Mouse (Mus musculus) limb, embryonic 14.5 days (tissue): Measurements from ENCODE around the gene Thoc6. TPM values are rescaled to one million over a fixed set of nuclear protein-coding genes. Genes with fewer than 3 reads are reported as not detected.

ENCODE experiments used
- ATAC-seq: fragments of 200-750 bp; cut with Nextera tagmentation; 2 replicates; pipeline ENCODE4 v1.8.0; 2017; ENCODE audit warnings: low read depth, moderate number of reproducible peaks, moderate TSS enrichment; ENCODE audit not compliant: low FRiP score
- DNase-seq: peaks from one replicate; pipeline ENCODE4 v3.0.0-alpha.2; 2015; ENCODE audit warnings: low spot score
- H3K27ac ChIP-seq: fragments of 300-500 bp; sonication (generic); replicated peaks from 2 replicates; pipeline ENCODE4 v1.5.1; 2014; ENCODE audit warnings: low read depth, mild to moderate bottlenecking, low read length, moderate library complexity, mixed read lengths
- H3K27me3 ChIP-seq: fragments of 300-500 bp; sonication (generic); 2 replicates; pipeline ENCODE4 v1.6.1; 2014; ENCODE audit warnings: low read length, mixed read lengths; ENCODE audit not compliant: control insufficient read depth, insufficient read depth
- H3K36me3 ChIP-seq: fragments of 300-500 bp; sonication (generic); 2 replicates; pipeline ENCODE4 v1.6.1; 2014; ENCODE audit warnings: mild to moderate bottlenecking, low read length, moderate library complexity, mixed read lengths; ENCODE audit not compliant: control insufficient read depth, insufficient read depth
- H3K4me1 ChIP-seq: fragments of 300-500 bp; sonication (generic); 2 replicates; pipeline ENCODE4 v1.6.1; 2014; ENCODE audit warnings: antibody characterized with exemption, low read length, mixed read lengths; ENCODE audit not compliant: control insufficient read depth, insufficient read depth
- H3K4me2 ChIP-seq: fragments of 300-500 bp; sonication (generic); replicated peaks from 2 replicates; pipeline ENCODE4 v1.6.1; 2014; ENCODE audit warnings: low read depth, mild to moderate bottlenecking, low read length, moderate library complexity; ENCODE audit not compliant: severe bottlenecking
- H3K4me3 ChIP-seq: fragments of 300-500 bp; sonication (generic); replicated peaks from 2 replicates; pipeline ENCODE4 v1.5.1; 2014; ENCODE audit warnings: low read length
- H3K9ac ChIP-seq: fragments of 300-500 bp; sonication (generic); 2 replicates; pipeline ENCODE4 v1.6.1; 2014; ENCODE audit warnings: mild to moderate bottlenecking, low read depth, low read length, moderate library complexity; ENCODE audit not compliant: severe bottlenecking
- H3K9me3 ChIP-seq: fragments of 300-500 bp; sonication (generic); 2 replicates; pipeline ENCODE4 v1.6.1; 2016; ENCODE audit warnings: low read length; ENCODE audit not compliant: control insufficient read depth
- POLR2A ChIP-seq: fragments of 200-500 bp; IDR thresholded peaks from 2 replicates; pipeline ENCODE4 v1.8.0; 2012; ENCODE audit warnings: inconsistent platforms, mild to moderate bottlenecking, moderate library complexity, borderline replicate concordance; ENCODE audit not compliant: insufficient read depth, insufficient read length; ENCODE audit errors: extremely low read depth
- WGBS: fragments of 180-500 bp; shearing (Covaris S2); extraction: QIAGEN DNeasy Blood & Tissue Kit; methylation state at CpG from one replicate; pipeline ENCODE4 v1.1.7; 2014; 5-methylcytosine and 5-hydroxymethylcytosine counted together
- polyA plus RNA-seq, 2 experiments: library from polyadenylated mRNA; depleted of rRNA in 1 of 2; stranded (reverse) in 1 of 2; unstranded in 1 of 2; fragments of >200 nt; fragmentation: Nextera tagmentation in 1 of 2; extraction: Ambion mirVana in 1 of 2; gene quantifications; 2 replicates each; pipeline versions ENCODE4 v1.2.1 to v1.2.3; 2012 to 2014

Thoc6 gene
- polyA plus RNA-seq, 2 experiments: 44.2 to 45.5 TPM

GRCm38 (mm10) chr17:23631241-23631640 is 42.4 kb downstream of the Thoc6 start:
- no peak for DNase-seq
- no peaks in the 10 kb centered on the region for H3K36me3 ChIP-seq
- no peaks in the 10 kb centered on the region for H3K27me3 ChIP-seq
- H3K4me1 ChIP-seq: no peaks in the 10 kb centered on the region
- ATAC-seq: no peak
- no peak overlapping the region for H3K27ac ChIP-seq
- H3K4me2 ChIP-seq: no peak overlapping the region
- no peak overlapping the region for H3K4me3 ChIP-seq
- no peaks in the 10 kb centered on the region for H3K9me3 ChIP-seq
- WGBS: 88% methylated on average over 8 of the region's 8 CpGs
- no peak for TF ChIP-seq POLR2A
- H3K9ac ChIP-seq: no peak overlapping the region

- Histone ChIP-seq H3K4me2 (peak overlapping the region; percentile 39), H3K9me3 (no peaks in the 10 kb centered on the region), H3K4me3 (peak overlapping the region; percentile 15), H3K27me3 (no peaks in the 10 kb centered on the region), H3K36me3 (no peaks in the 10 kb centered on the region), H3K4me1 (no peaks in the 10 kb centered on the region), H3K9ac (peak overlapping the region; percentile 25; the same call in 1 of the 2 replicates), H3K27ac (no peak overlapping the region)
- 13% methylated on average over 22 of the region's 22 CpGs for WGBS
- peak; percentile 79 for DNase-seq
- no peak for TF ChIP-seq POLR2A
- ATAC-seq: peak; percentile 82
Observed at GRCm38 (mm10) chr17:23630195-23631020, 43.3 kb downstream of the Thoc6 start.

- H3K4me1 ChIP-seq: no peaks in the 10 kb centered on the region
- no peak overlapping the region for H3K4me2 ChIP-seq
- no peaks in the 10 kb centered on the region for H3K9me3 ChIP-seq
- H3K9ac ChIP-seq: no peak overlapping the region
- 29% methylated on average over 7 of the region's 7 CpGs for WGBS
- TF ChIP-seq POLR2A: no peak
- H3K4me3 ChIP-seq: no peak overlapping the region
- no peaks in the 10 kb centered on the region for H3K36me3 ChIP-seq
- DNase-seq: no peak
- ATAC-seq: no peak
- no peak overlapping the region for H3K27ac ChIP-seq
- H3K27me3 ChIP-seq: no peaks in the 10 kb centered on the region
Observed at GRCm38 (mm10) chr17:23627813-23628212, 45.9 kb downstream of the Thoc6 start.

- ATAC-seq: no peak
Observed at GRCm38 (mm10) chr17:23620351-23620750, 53.3 kb downstream of the Thoc6 start.

More at GRCm38 (mm10) chr17:23620351-23620750, 53.3 kb downstream of the Thoc6 start:
- Histone ChIP-seq H3K27me3 (no peaks in the 10 kb centered on the region), H3K4me1 (no peaks in the 10 kb centered on the region), H3K9me3 (no peaks in the 10 kb centered on the region), H3K9ac (no peak overlapping the region), H3K4me3 (no peak overlapping the region), H3K27ac (no peak overlapping the region), H3K4me2 (no peak overlapping the region), H3K36me3 (no peaks in the 10 kb centered on the region)
- no peak for TF ChIP-seq POLR2A
- DNase-seq: no peak
- 76% methylated on average over 7 of the region's 7 CpGs for WGBS

Other genes starting within 250 kb of the Thoc6 start
- not detected in 2 replicates for gene Vmn2r117, start 194.2 kb downstream of the Thoc6 start, polyA plus RNA-seq (2012; rRNA removed)
- gene Vmn2r117, start 194.2 kb downstream of the Thoc6 start, polyA plus RNA-seq (2014; fragmentation: Nextera tagmentation; extraction: Ambion mirVana): not detected in 2 replicates
- gene Zfp213, start 109.6 kb downstream of the Thoc6 start, polyA plus RNA-seq (2012; rRNA removed): 16.3 and 21.1 TPM in 2 replicates
- 17.4 and 18.1 TPM in 2 replicates for gene Zfp213, start 109.6 kb downstream of the Thoc6 start, polyA plus RNA-seq (2014; fragmentation: Nextera tagmentation; extraction: Ambion mirVana)
- gene Zfp13, start 74.4 kb downstream of the Thoc6 start, polyA plus RNA-seq (2012; rRNA removed): 27.6 and 33.8 TPM in 2 replicates
- 16.2 and 16.3 TPM in 2 replicates for gene Zfp13, start 74.4 kb downstream of the Thoc6 start, polyA plus RNA-seq (2014; fragmentation: Nextera tagmentation; extraction: Ambion mirVana)
- gene Zscan10, start 73.0 kb downstream of the Thoc6 start, polyA plus RNA-seq (2012; rRNA removed): 0.63 and 1.00 TPM in 2 replicates
- gene Zscan10, start 73.0 kb downstream of the Thoc6 start, polyA plus RNA-seq (2014; fragmentation: Nextera tagmentation; extraction: Ambion mirVana): 0.33 TPM in 1 of 2 replicates, not detected in the other
- gene Mmp25, start 28.6 kb downstream of the Thoc6 start, polyA plus RNA-seq (2012; rRNA removed): 1.0 and 1.4 TPM in 2 replicates
- 0.76 and 0.80 TPM in 2 replicates for gene Mmp25, start 28.6 kb downstream of the Thoc6 start, polyA plus RNA-seq (2014; fragmentation: Nextera tagmentation; extraction: Ambion mirVana)
- gene Bicdl2, start 13.4 kb downstream of the Thoc6 start, polyA plus RNA-seq (2012; rRNA removed): 1.6 and 2.8 TPM in 2 replicates
- gene Bicdl2, start 13.4 kb downstream of the Thoc6 start, polyA plus RNA-seq (2014; fragmentation: Nextera tagmentation; extraction: Ambion mirVana): 5.1 and 5.8 TPM in 2 replicates
- gene Hcfc1r1, start 286 bp downstream of the Thoc6 start, polyA plus RNA-seq (2012; rRNA removed): 63.4 and 73.3 TPM in 2 replicates
- gene Hcfc1r1, start 286 bp downstream of the Thoc6 start, polyA plus RNA-seq (2014; fragmentation: Nextera tagmentation; extraction: Ambion mirVana): 85.3 and 85.4 TPM in 2 replicates
- gene Tnfrsf12a, start 3.6 kb upstream of the Thoc6 start, polyA plus RNA-seq (2012; rRNA removed): 13.6 and 16.1 TPM in 2 replicates
- 20.3 and 24.0 TPM in 2 replicates for gene Tnfrsf12a, start 3.6 kb upstream of the Thoc6 start, polyA plus RNA-seq (2014; fragmentation: Nextera tagmentation; extraction: Ambion mirVana)
- gene Cldn6, start 5.4 kb upstream of the Thoc6 start, polyA plus RNA-seq (2012; rRNA removed): 13.6 and 14.0 TPM in 2 replicates
- gene Cldn6, start 5.4 kb upstream of the Thoc6 start, polyA plus RNA-seq (2014; fragmentation: Nextera tagmentation; extraction: Ambion mirVana): 11.3 and 14.7 TPM in 2 replicates
- gene Cldn9, start 10.1 kb upstream of the Thoc6 start, polyA plus RNA-seq (2012; rRNA removed): 4.0 and 5.1 TPM in 2 replicates
- 5.9 and 9.6 TPM in 2 replicates for gene Cldn9, start 10.1 kb upstream of the Thoc6 start, polyA plus RNA-seq (2014; fragmentation: Nextera tagmentation; extraction: Ambion mirVana)
- 4.4 and 4.6 TPM in 2 replicates for gene 1520401A03Rik, start 48.9 kb upstream of the Thoc6 start, polyA plus RNA-seq (2012; rRNA removed)
- 1.6 and 2.1 TPM in 2 replicates for gene 1520401A03Rik, start 48.9 kb upstream of the Thoc6 start, polyA plus RNA-seq (2014; fragmentation: Nextera tagmentation; extraction: Ambion mirVana)
- 81.7 and 105 TPM in 2 replicates for gene Pkmyt1, start 52.5 kb upstream of the Thoc6 start, polyA plus RNA-seq (2012; rRNA removed)
- gene Pkmyt1, start 52.5 kb upstream of the Thoc6 start, polyA plus RNA-seq (2014; fragmentation: Nextera tagmentation; extraction: Ambion mirVana): 46.4 and 47.5 TPM in 2 replicates
- 9.7 and 13.4 TPM in 2 replicates for gene Paqr4, start 67.0 kb upstream of the Thoc6 start, polyA plus RNA-seq (2012; rRNA removed)
- gene Paqr4, start 67.0 kb upstream of the Thoc6 start, polyA plus RNA-seq (2014; fragmentation: Nextera tagmentation; extraction: Ambion mirVana): 15.7 and 17.3 TPM in 2 replicates
- gene Kremen2, start 72.0 kb upstream of the Thoc6 start, polyA plus RNA-seq (2012; rRNA removed): 40.1 and 50.6 TPM in 2 replicates
- gene Kremen2, start 72.0 kb upstream of the Thoc6 start, polyA plus RNA-seq (2014; fragmentation: Nextera tagmentation; extraction: Ambion mirVana): 42.4 and 42.6 TPM in 2 replicates
- gene Flywch1, start 97.7 kb upstream of the Thoc6 start, polyA plus RNA-seq (2012; rRNA removed): 47.1 and 58.5 TPM in 2 replicates
- 66.2 and 74.8 TPM in 2 replicates for gene Flywch1, start 97.7 kb upstream of the Thoc6 start, polyA plus RNA-seq (2014; fragmentation: Nextera tagmentation; extraction: Ambion mirVana)
- 46.3 and 50.8 TPM in 2 replicates for gene Flywch2, start 112.2 kb upstream of the Thoc6 start, polyA plus RNA-seq (2012; rRNA removed)
- gene Flywch2, start 112.2 kb upstream of the Thoc6 start, polyA plus RNA-seq (2014; fragmentation: Nextera tagmentation; extraction: Ambion mirVana): 41.2 and 47.5 TPM in 2 replicates
- gene Srrm2, start 116.7 kb upstream of the Thoc6 start, polyA plus RNA-seq (2012; rRNA removed): 654 and 850 TPM in 2 replicates
- 406 and 466 TPM in 2 replicates for gene Srrm2, start 116.7 kb upstream of the Thoc6 start, polyA plus RNA-seq (2014; fragmentation: Nextera tagmentation; extraction: Ambion mirVana)
- gene Elob, start 155.3 kb upstream of the Thoc6 start, polyA plus RNA-seq (2012; rRNA removed): 739 and 935 TPM in 2 replicates
- gene Elob, start 155.3 kb upstream of the Thoc6 start, polyA plus RNA-seq (2014; fragmentation: Nextera tagmentation; extraction: Ambion mirVana): 1,204 and 1,221 TPM in 2 replicates
- 0.12 and 0.14 TPM in 2 replicates for gene Prss33, start 162.2 kb upstream of the Thoc6 start, polyA plus RNA-seq (2012; rRNA removed)
- gene Prss33, start 162.2 kb upstream of the Thoc6 start, polyA plus RNA-seq (2014; fragmentation: Nextera tagmentation; extraction: Ambion mirVana): not detected in 2 replicates
- gene Prss32, start 170.0 kb upstream of the Thoc6 start, polyA plus RNA-seq (2012; rRNA removed): 0.06 TPM in 1 of 2 replicates, not detected in the other
- gene Prss32, start 170.0 kb upstream of the Thoc6 start, polyA plus RNA-seq (2014; fragmentation: Nextera tagmentation; extraction: Ambion mirVana): not detected in 2 replicates
- 1.6 and 2.1 TPM in 2 replicates for gene Prss41, start 170.3 kb upstream of the Thoc6 start, polyA plus RNA-seq (2012; rRNA removed)
- 0.28 and 0.78 TPM in 2 replicates for gene Prss41, start 170.3 kb upstream of the Thoc6 start, polyA plus RNA-seq (2014; fragmentation: Nextera tagmentation; extraction: Ambion mirVana)
- gene Prss21, start 194.2 kb upstream of the Thoc6 start, polyA plus RNA-seq (2012; rRNA removed): not detected in 2 replicates
- gene Prss21, start 194.2 kb upstream of the Thoc6 start, polyA plus RNA-seq (2014; fragmentation: Nextera tagmentation; extraction: Ambion mirVana): not detected in 2 replicates
- not detected in 2 replicates for gene Dcpp1, start 207.0 kb upstream of the Thoc6 start, polyA plus RNA-seq (2012; rRNA removed)
- gene Dcpp1, start 207.0 kb upstream of the Thoc6 start, polyA plus RNA-seq (2014; fragmentation: Nextera tagmentation; extraction: Ambion mirVana): not detected in 2 replicates
- gene Dcpp2, start 207.0 kb upstream of the Thoc6 start, polyA plus RNA-seq (2012; rRNA removed): not detected in 2 replicates
- gene Dcpp2, start 207.0 kb upstream of the Thoc6 start, polyA plus RNA-seq (2014; fragmentation: Nextera tagmentation; extraction: Ambion mirVana): not detected in 2 replicates
- not detected in 2 replicates for gene Dcpp3, start 243.6 kb upstream of the Thoc6 start, polyA plus RNA-seq (2012; rRNA removed)
- not detected in 2 replicates for gene Dcpp3, start 243.6 kb upstream of the Thoc6 start, polyA plus RNA-seq (2014; fragmentation: Nextera tagmentation; extraction: Ambion mirVana)